Mouse (Mus musculus): ENCODE results near the gene Rhoq. TPM values are rescaled to one million over a fixed set of nuclear protein-coding genes. Genes with fewer than 3 reads are reported as not detected.

The Rhoq gene
- total and polyA plus RNA-seq, 2 experiments from 2014 or later, result 17.6 to 74.6 TPM

- H3K4me2 ChIP-seq (ENCODE audit: low read depth, low read length), result no peak overlapping the region
- H3K4me1 ChIP-seq (ENCODE audit: control insufficient read depth, insufficient read depth), result no peaks in the 10 kb centered on the region
- 4% methylated on average over 15 of the region's 15 CpGs for WGBS
- 0 out of 2 replicates have a peak, but pooled peaks cover 3% of the 10 kb centered on the region for H3K27me3 ChIP-seq (ENCODE audit: control insufficient read depth, insufficient read depth, low read length)
- no peak overlapping the region for H3K27ac ChIP-seq (ENCODE audit: low read depth)
- H3K4me3 ChIP-seq (ENCODE audit: low read depth, low read length), result no peak overlapping the region
- no peaks in the 10 kb centered on the region for H3K36me3 ChIP-seq (replicated peaks; ENCODE audit: control insufficient read depth, insufficient read depth, low read length)
- no peaks in the 10 kb centered on the region for H3K9me3 ChIP-seq (replicated peaks; ENCODE audit: control insufficient read depth, low read length)
- H3K9ac ChIP-seq (replicated peaks; ENCODE audit: low read depth, low read length), result no peak overlapping the region
- no peak for TF ChIP-seq EP300 (IDR thresholded peaks at IDR 0.05; ENCODE audit: low read depth)
- peak; percentile 100 for TF ChIP-seq CTCF (IDR thresholded peaks at IDR 0.05; ENCODE audit: low read depth)
- DNase-seq (ENCODE audit: low spot score) (peak; percentile 89), ATAC-seq (ENCODE audit: insufficient read depth, low read depth) (peak; percentile 80)
These were observed 81.5 kb downstream of the Rhoq start for GRCm38 (mm10) chr17:87044364-87044763.

GRCm38 (mm10) chr17:87044796-87045195 lies 81.9 kb downstream of the Rhoq start:
- Histone ChIP-seq H3K9me3 (replicated peaks; ENCODE audit: control insufficient read depth, low read length) (no peaks in the 10 kb centered on the region), H3K4me3 (ENCODE audit: low read depth, low read length) (no peak overlapping the region), H3K9ac (replicated peaks; ENCODE audit: low read depth, low read length) (no peak overlapping the region), H3K36me3 (replicated peaks; ENCODE audit: control insufficient read depth, insufficient read depth, low read length) (no peaks in the 10 kb centered on the region), H3K4me2 (ENCODE audit: low read depth, low read length) (no peak overlapping the region), H3K27me3 (ENCODE audit: control insufficient read depth, insufficient read depth, low read length) (0 out of 2 replicates have a peak, but pooled peaks cover 3% of the 10 kb centered on the region), H3K27ac (ENCODE audit: low read depth) (no peak overlapping the region), H3K4me1 (ENCODE audit: control insufficient read depth, insufficient read depth) (no peaks in the 10 kb centered on the region)
- TF ChIP-seq CTCF (IDR thresholded peaks at IDR 0.05; ENCODE audit: low read depth) (no peak), EP300 (IDR thresholded peaks at IDR 0.05; ENCODE audit: low read depth) (no peak)
- no peak for ATAC-seq (ENCODE audit: insufficient read depth, low read depth)
- no peak for DNase-seq (ENCODE audit: low spot score)
- WGBS, result 77% methylated on average over 8 of the region's 8 CpGs

Other genes starting within 250 kb of the Rhoq start
- gene Epas1, start 209.4 kb upstream of the Rhoq start, total RNA-seq (2014; rRNA removed; ENCODE audit: low replicate concordance), result 28.7 and 38.3 TPM in 2 replicates
- gene Epas1, start 209.4 kb upstream of the Rhoq start, polyA plus RNA-seq (2015; fragmentation: Nextera tagmentation; extraction: Ambion mirVana), result 9.1 and 9.2 TPM in 2 replicates
- not detected in 2 replicates for gene Tmem247, start 45.7 kb upstream of the Rhoq start, total RNA-seq (2014; rRNA removed; ENCODE audit: low replicate concordance)
- not detected in 2 replicates for gene Tmem247, start 45.7 kb upstream of the Rhoq start, polyA plus RNA-seq (2015; fragmentation: Nextera tagmentation; extraction: Ambion mirVana)
- not detected in 2 replicates for gene Atp6v1e2, start 15.2 kb upstream of the Rhoq start, total RNA-seq (2014; rRNA removed; ENCODE audit: low replicate concordance)
- not detected in 2 replicates for gene Atp6v1e2, start 15.2 kb upstream of the Rhoq start, polyA plus RNA-seq (2015; fragmentation: Nextera tagmentation; extraction: Ambion mirVana)
- 5.0 and 10.1 TPM in 2 replicates for gene Pigf, start 62.3 kb downstream of the Rhoq start, total RNA-seq (2014; rRNA removed; ENCODE audit: low replicate concordance)
- 9.0 and 12.2 TPM in 2 replicates for gene Pigf, start 62.3 kb downstream of the Rhoq start, polyA plus RNA-seq (2015; fragmentation: Nextera tagmentation; extraction: Ambion mirVana)
- 34.7 and 40.0 TPM in 2 replicates for gene Cript, start 62.5 kb downstream of the Rhoq start, total RNA-seq (2014; rRNA removed; ENCODE audit: low replicate concordance)
- gene Cript, start 62.5 kb downstream of the Rhoq start, polyA plus RNA-seq (2015; fragmentation: Nextera tagmentation; extraction: Ambion mirVana), result 116 and 124 TPM in 2 replicates
- 11.4 and 17.7 TPM in 2 replicates for gene Socs5, start 144.6 kb downstream of the Rhoq start, total RNA-seq (2014; rRNA removed; ENCODE audit: low replicate concordance)
- 7.3 and 7.9 TPM in 2 replicates for gene Socs5, start 144.6 kb downstream of the Rhoq start, polyA plus RNA-seq (2015; fragmentation: Nextera tagmentation; extraction: Ambion mirVana)

Data from heart, postnatal 0 days (tissue).